Mouse (Mus musculus) left cerebral cortex, postnatal 4 days (tissue): ENCODE data around the gene Fasl. TPM values are rescaled to one million over a fixed set of nuclear protein-coding genes. Genes with fewer than 3 reads are reported as not detected.

ENCODE experiments used
- DNase-seq: peaks from one replicate; pipeline ENCODE4 v3.0.0-alpha.2; 2022
- intact Hi-C: fragments of 180-260 bp; cut with DNase I; formaldehyde crosslinking; loops from one replicate; pipeline ENCODE4 v1.15.1; 2025
- total RNA-seq, 2 experiments: library from RNA; stranded (reverse); gene quantifications; 2 replicates each; pipeline ENCODE4 v1.2.3; 2021

Fasl gene
- 1 to 10 TPM in 1 of 2 experiments, under 1 TPM in 1; 0.44 to 1.3 TPM for total RNA-seq

DNA sequence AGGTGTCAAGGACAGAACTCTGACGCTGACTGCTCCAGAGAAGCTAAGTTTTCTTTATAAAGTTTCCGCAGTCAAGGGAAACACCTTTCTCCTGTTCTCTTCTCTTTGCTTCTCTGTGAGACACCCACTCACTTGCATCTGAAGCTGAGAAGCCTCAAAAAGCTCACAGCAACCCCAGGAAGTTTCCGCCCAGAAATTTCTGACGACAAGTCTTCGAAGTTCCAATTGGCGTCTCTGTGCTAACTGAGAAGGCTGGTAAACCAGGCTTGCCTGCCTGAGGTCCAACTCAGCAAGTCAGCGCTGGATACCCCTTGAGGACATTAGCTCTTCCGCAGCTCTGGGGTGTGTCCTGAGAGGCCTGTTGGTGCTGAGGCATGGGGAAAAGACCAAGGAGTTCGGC is at the start of gene Fasl:
Fasl (minus strand) TSS at position 157 of the 400 bp plus-strand sequence.
- no peak for DNase-seq
- intact Hi-C loops: no loop called here

- DNase-seq: no peak
- intact Hi-C loops: no loop called here
These were observed 38.4 kb upstream of the Fasl start for GRCm38 (mm10) chr1:161826677-161827076.

GRCm38 (mm10) chr1:161809428-161809827 is 21.1 kb upstream of the Fasl start:
- intact Hi-C loops: no loop called here
- DNase-seq: no peak

- DNase-seq: no peak
- intact Hi-C loops: no loop called here
These were observed 20.7 kb upstream of the Fasl start for GRCm38 (mm10) chr1:161808980-161809379.

GRCm38 (mm10) chr1:161804541-161804971 is 16.3 kb upstream of the Fasl start:
- intact Hi-C loops: no loop called here
- DNase-seq: no peak

GRCm38 (mm10) chr1:161801321-161801720 is 13.0 kb upstream of the Fasl start:
- intact Hi-C loops: no loop called here
- DNase-seq: no peak

DNA sequence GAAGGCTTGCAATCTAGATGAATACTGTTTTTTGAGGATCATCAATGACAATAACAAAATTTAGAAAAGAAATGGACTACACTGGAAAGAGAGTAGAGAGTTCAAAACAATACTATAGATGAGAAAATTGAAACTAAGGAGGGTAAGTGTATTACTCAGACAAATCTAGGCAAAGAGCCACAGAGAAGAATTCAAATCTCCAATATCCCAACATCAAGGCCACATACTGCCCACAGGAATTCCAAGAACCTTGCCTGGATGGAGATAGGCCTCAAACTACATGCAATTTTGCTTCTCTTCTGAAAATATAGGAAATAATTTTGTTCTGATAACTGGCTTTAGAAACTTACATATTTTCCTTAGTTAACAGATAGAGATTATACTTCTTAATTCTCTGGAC is 12.0 kb upstream of the Fasl start:
- intact Hi-C loops: no loop called here
- no peak for DNase-seq

DNA sequence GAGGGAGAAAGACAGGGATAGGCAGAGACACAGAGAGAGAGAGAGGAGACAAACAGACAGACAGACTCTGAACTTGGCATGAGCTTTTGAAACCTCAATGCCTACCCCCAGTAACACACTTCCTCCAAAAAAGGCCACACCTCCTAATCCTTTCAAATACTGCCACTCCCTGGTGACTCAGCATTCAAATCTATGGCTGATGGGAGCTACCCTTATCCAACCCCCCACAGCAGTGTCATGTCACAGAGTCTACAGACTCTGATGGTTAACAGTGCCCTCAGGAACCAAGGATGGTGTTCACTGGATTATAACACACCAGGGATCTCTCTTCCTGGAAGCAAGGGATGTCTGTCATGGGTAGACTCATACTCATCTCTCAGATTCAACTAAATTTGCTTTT is 11.5 kb upstream of the Fasl start:
- DNase-seq: no peak
- intact Hi-C loops: no loop called here

DNA sequence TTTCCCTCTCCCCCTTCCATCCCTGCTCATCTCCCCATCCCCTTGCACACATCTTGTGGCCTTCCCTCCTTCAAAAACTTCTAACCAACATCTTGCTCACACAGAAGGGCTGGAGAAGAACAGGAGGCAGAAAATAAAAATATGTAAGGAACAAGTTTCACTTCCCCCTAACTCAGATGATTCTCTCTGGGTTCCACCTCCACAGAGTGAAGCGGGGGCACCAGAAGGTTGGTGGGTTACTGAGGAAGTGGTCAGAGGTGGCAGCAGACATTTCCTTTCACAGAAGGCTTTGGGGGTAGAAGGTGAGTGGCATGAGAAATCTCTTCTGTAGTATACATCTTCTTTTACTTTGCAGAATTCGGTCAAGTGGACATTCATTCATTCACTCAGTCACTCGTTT is 10.6 kb upstream of the Fasl start:
- DNase-seq: no peak
- intact Hi-C loops: no loop called here

- DNase-seq: no peak
- intact Hi-C loops: no loop called here
These were observed 6.3 kb upstream of the Fasl start for GRCm38 (mm10) chr1:161794447-161795211.

DNA sequence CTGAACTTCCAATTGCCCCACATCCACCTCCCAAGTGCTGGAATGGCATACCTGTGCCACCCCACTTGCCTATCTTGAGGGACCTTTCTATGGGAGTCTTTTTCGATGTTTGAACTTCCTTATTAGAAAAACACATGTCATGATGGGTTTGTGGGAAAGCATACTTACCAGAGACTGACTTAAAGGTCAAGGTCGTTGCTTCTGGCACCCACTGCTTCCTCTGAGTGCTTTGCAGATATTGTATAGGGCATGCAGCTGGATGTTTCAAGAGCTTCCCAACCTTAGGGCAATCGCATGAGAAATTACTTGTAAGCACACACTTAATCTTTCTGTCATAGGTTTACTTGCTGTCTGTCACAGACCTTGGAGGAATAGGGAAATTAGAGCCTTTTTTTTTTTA is 5.0 kb upstream of the Fasl start:
- no peak for DNase-seq
- intact Hi-C loops: no loop called here

DNA sequence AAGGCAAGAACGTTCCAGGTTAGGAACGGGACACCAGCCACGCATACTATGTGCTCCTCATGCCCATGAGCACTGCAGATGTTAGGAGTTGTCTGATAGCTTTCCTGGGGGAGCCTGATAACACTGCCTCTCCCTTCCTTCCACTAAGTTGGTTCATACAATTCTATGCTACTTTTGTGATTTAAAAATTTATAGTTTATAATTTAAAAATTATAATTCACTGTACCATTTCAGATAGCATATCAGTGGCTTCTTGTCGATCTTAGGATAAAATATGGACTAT is 4.3 kb upstream of the Fasl start:
- intact Hi-C loops: no loop called here
- no peak for DNase-seq

DNA sequence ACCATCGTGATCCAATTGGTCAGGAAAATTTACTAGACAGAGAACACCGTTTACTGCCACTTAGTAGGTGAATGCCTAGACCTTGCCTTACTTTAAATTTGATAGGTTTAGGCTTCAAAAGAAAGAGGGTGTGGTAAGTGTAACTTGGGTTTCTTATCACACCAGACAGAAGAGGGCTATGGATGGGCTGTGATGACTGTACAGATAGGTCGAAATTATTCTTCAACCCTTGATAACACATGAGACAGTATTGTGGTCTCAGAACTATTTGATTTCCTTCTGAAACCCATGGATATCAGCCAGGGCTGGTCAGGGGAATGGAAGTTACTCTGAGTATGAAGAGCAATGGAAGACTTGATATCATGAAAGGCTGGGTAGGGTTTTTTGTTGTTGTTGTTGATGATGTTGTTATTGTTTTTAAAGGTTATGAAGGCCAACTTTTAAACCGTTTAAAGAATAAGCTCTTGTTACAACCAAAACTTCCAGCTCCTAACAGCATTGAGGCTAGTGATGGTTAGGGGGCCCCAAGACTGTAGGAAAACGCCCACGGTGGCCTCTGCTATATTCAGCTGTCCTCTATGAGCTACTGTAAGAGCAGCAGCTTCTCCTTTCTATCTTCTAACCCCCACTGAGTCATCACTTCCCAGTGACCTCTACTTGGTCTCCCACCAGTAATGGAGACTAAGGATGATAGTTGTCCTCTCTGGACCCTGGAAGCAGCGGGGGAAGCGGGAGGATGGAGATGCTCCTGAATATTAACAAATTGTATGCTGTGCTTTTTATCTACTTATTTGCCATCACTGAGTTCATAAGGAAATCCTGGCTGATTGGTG is 3.8 kb upstream of the Fasl start:
- intact Hi-C loops: no loop called here
- no peak for DNase-seq

GRCm38 (mm10) chr1:161782725-161783124 is 5.6 kb downstream of the Fasl start:
- intact Hi-C loops: no loop called here
- DNase-seq: no peak

DNA sequence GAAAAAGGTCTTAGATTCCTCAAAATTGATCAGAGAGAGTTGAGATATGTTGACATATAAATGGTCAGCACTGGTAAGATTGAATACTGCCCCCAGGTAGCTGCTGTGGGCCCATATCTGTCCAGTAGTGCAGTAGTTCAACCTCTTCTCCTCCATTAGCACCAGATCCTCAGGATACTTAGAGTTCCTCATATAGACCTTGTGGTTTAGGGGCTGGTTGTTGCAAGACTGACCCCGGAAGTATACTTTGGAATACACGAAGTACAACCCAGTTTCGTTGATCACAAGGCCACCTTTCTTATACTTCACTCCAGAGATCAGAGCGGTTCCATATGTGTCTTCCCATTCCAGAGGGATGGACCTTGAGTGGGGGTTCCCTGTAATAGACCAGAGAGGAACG is 6.7 kb downstream of the Fasl start:
- intact Hi-C loops: no loop called here
- DNase-seq: no peak

- intact Hi-C loops: no loop called here
- DNase-seq: no peak
These were observed 9.2 kb downstream of the Fasl start for GRCm38 (mm10) chr1:161779057-161779456.

- no peak for DNase-seq
- intact Hi-C loops: no loop called here
These were observed 13.1 kb downstream of the Fasl start for GRCm38 (mm10) chr1:161775151-161775550.

- no peak for DNase-seq
- intact Hi-C loops: no loop called here
These were observed 17.0 kb downstream of the Fasl start for GRCm38 (mm10) chr1:161771293-161771692.

DNA sequence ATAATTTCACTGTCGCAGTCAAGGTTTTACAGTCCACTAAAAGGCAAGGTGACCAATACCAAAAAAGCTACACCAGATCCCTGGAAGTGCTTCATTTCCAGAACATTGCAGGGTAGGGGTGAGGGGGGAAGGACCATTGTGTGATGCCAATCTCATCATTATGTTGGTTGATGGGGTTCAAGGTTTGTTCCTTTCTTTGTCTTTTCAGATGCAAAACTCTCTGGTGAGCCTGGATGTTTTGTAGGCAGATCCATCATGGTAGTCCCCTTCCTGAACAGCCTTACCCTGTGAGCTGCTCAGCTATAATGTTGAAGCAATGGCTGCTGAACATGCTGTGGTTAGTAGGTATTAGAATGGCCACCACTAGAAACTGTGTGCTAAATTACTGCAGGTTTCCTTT is 19.0 kb downstream of the Fasl start:
- intact Hi-C loops: no loop called here
- DNase-seq: no peak

DNA sequence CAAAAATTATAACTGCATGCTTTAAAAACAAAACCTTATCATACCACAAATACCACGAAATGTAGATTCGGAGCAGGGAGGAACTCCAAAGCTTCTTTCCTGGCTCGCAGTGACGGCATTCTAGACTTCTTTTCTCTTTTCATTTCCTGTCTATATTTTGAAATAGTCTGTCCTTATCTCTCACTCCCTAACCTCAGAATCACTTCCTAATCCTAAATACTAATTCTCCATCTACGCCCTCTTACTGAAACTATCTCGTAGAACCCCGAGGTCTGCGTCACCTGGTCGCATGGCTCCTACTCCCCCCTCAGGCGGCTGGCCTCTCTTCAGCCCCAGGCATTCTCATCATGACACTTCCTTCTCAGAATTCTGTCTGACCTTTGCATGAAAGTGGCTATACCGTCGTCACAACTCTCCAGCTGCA is 21.2 kb downstream of the Fasl start:
- intact Hi-C loops: no loop called here
- DNase-seq: no peak

GRCm38 (mm10) chr1:161766656-161767055 is 21.6 kb downstream of the Fasl start:
- intact Hi-C loops: no loop called here
- no peak for DNase-seq

DNA sequence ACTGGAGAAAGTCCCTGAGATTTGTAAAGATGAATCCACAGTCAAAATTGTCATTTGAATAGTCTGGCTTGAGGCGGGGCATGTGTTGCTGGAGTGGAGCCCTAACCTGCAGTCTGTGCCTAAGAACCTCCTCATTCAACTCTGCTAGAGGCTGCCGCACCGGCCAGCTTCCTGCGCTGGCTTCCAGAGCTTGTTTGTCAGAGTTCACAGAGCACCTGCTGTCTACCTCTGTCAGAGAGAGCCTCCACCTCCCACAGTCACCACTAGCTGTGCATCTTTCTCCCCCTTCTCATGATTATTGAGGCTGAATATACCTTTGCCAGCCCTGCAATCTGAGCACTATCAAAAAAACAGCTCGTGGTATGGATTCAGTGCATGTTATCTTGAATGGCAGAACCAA is 22.4 kb downstream of the Fasl start:
- DNase-seq: no peak
- intact Hi-C loops: no loop called here
